Mouse (Mus musculus) kidney, adult 9 months (tissue): ENCODE measurements at regions not wholly inside any gene's neighbourhood (a gene's known extent, or its start where the extent isn't known, plus 50 kb on each side); places are given as distances from the start of the nearest gene placed in this dataset.

ENCODE experiments used
- DNase-seq: peaks from one replicate; pipeline ENCODE4 v3.0.0; 2022

GRCm38 (mm10) chr1:14513662-14514061 lies 1579.5 kb downstream of the 4930444P10Rik start:
- no peak for DNase-seq

GRCm38 (mm10) chr1:14512481-14513285 lies 1580.4 kb downstream of the 4930444P10Rik start:
- DNase-seq: no peak

GRCm38 (mm10) chr1:14506831-14507690 lies 1586.1 kb downstream of the 4930444P10Rik start:
- no peak for DNase-seq

- peak; percentile 2 for DNase-seq
These were observed 1586.8 kb downstream of the 4930444P10Rik start for GRCm38 (mm10) chr1:14506201-14506830.

GRCm38 (mm10) chr1:14505741-14506140 lies 1587.4 kb downstream of the 4930444P10Rik start:
- DNase-seq: no peak

GRCm38 (mm10) chr1:14504767-14505343 lies 1588.3 kb downstream of the 4930444P10Rik start:
- DNase-seq: no peak

GRCm38 (mm10) chr1:14503881-14504742 lies 1589.0 kb downstream of the 4930444P10Rik start:
- no peak for DNase-seq

- DNase-seq: no peak
These were observed 1589.8 kb downstream of the 4930444P10Rik start for GRCm38 (mm10) chr1:14503193-14503800.

- no peak for DNase-seq
These were observed 1594.0 kb downstream of the 4930444P10Rik start for GRCm38 (mm10) chr1:14499105-14499504.

- DNase-seq: no peak
These were observed 1603.1 kb downstream of the 4930444P10Rik start for GRCm38 (mm10) chr1:14490026-14490425.

- no peak for DNase-seq
These were observed 1605.4 kb downstream of the 4930444P10Rik start for GRCm38 (mm10) chr1:14487708-14488127.

- DNase-seq: no peak
These were observed 1607.4 kb downstream of the 4930444P10Rik start for GRCm38 (mm10) chr1:14485746-14486145.

GRCm38 (mm10) chr1:14484121-14484916 lies 1608.8 kb downstream of the 4930444P10Rik start:
- no peak for DNase-seq

GRCm38 (mm10) chr1:14472294-14472693 lies 1620.8 kb downstream of the 4930444P10Rik start:
- DNase-seq: no peak

- no peak for DNase-seq
These were observed 1621.6 kb downstream of the 4930444P10Rik start for GRCm38 (mm10) chr1:14471551-14471950.

- peak; percentile 26 for DNase-seq
These were observed 1628.2 kb downstream of the 4930444P10Rik start for GRCm38 (mm10) chr1:14464788-14465482.

- DNase-seq: no peak
These were observed 1630.6 kb downstream of the 4930444P10Rik start for GRCm38 (mm10) chr1:14462496-14462895.

GRCm38 (mm10) chr1:14460811-14461210 lies 1632.3 kb downstream of the 4930444P10Rik start:
- no peak for DNase-seq

GRCm38 (mm10) chr1:14429326-14429725 lies 1663.8 kb downstream of the 4930444P10Rik start:
- DNase-seq: no peak

GRCm38 (mm10) chr1:14421030-14421429 lies 1672.1 kb downstream of the 4930444P10Rik start:
- DNase-seq: no peak
